9 mouse cellular contexts compared by ENCODE assay signal in genomic region chr19:6552302-6553028, GRCm38 (mm10). TPM values are rescaled to one million over a fixed set of nuclear protein-coding genes. Genes with fewer than 3 reads are reported as not detected.
A peak's percentile ranks its signal among the peaks of the same experiment; 100 is the strongest.
DNase-seq lines count a peak whose midpoint lies in the region; ATAC-seq and TF ChIP-seq lines count a peak whose summit lies in the region.
"Had no signal": no experiment of that assay in that cellular context is flagged by ENCODE, and none has a peak within 500 bp of the region (broad histone marks: within the 10 kb centered on the region; RNA-seq: fewer than 3 reads in every experiment).

No protein-coding gene starts in this region.

- no peak for TF ChIP-seq POLR2A in cerebellum, adult 2 months (IDR thresholded peaks at IDR 0.05; ENCODE audit: borderline replicate concordance, insufficient read depth, low read length)

- no peak overlapping the region for H3K9ac ChIP-seq in midbrain, embryonic 13.5 days (replicated peaks)
- no peak overlapping the region for H3K9ac ChIP-seq in midbrain, embryonic 15.5 days
- H3K9ac ChIP-seq in hindbrain, embryonic 16.5 days (ENCODE audit: low read depth, low read length): no peak overlapping the region
- no peak overlapping the region for H3K9ac ChIP-seq in lung, embryonic 14.5 days
- H3K9ac ChIP-seq: neural tube, embryonic 13.5 days had no signal

- 94% methylated on average over 4 of the region's 4 CpGs for WGBS in midbrain, embryonic 13.5 days
- WGBS in midbrain, embryonic 15.5 days: 89% methylated on average over 3 of the region's 4 CpGs
- WGBS in cerebellum, adult 2 months: 93% methylated on average over 4 of the region's 4 CpGs
- WGBS in hindbrain, embryonic 16.5 days: 88% methylated on average over 4 of the region's 4 CpGs
- whole genome bisulfite sequencing in lung, embryonic 14.5 days: 56% methylated on average over 4 of the region's 4 CpGs

- no peak overlapping the region for H3K4me3 ChIP-seq in midbrain, embryonic 13.5 days (replicated peaks)
- no peak overlapping the region for H3K4me3 ChIP-seq in midbrain, embryonic 15.5 days
- no peak overlapping the region for H3K4me3 ChIP-seq in cerebellum, adult 2 months (replicated peaks; ENCODE audit: insufficient read depth, low read depth, low read length)
- H3K4me3 ChIP-seq in hindbrain, embryonic 16.5 days (ENCODE audit: low read length): no peak overlapping the region
- no peak overlapping the region for H3K4me3 ChIP-seq in lung, embryonic 14.5 days (ENCODE audit: low read depth, low read length)
- H3K4me3 ChIP-seq: neural tube, embryonic 13.5 days had no signal

- 0 out of 2 replicates have a peak, but pooled peaks have one; percentile 40 for ATAC-seq in midbrain, embryonic 13.5 days
- no peak for ATAC-seq in midbrain, embryonic 15.5 days (replicated peaks)
- peak; percentile 46; the same call in 1 of the 2 replicates for ATAC-seq in hindbrain, embryonic 16.5 days
- ATAC-seq in lung, embryonic 14.5 days (ENCODE audit: insufficient read depth): no peak

- H3K27me3 ChIP-seq in midbrain, embryonic 13.5 days: no peaks in the 10 kb centered on the region
- H3K27me3 ChIP-seq in midbrain, embryonic 15.5 days (replicated peaks): no peaks in the 10 kb centered on the region
- H3K27me3 ChIP-seq in cerebellum, adult 2 months (ENCODE audit: control insufficient read depth, insufficient read depth, low read length): no peaks in the 10 kb centered on the region
- H3K27me3 ChIP-seq in hindbrain, embryonic 16.5 days (replicated peaks; ENCODE audit: control insufficient read depth, insufficient read depth, low read length): no peaks in the 10 kb centered on the region
- no peaks in the 10 kb centered on the region for H3K27me3 ChIP-seq in lung, embryonic 14.5 days (ENCODE audit: insufficient read depth, low read length)
- no peaks in the 10 kb centered on the region for H3K27me3 ChIP-seq in splenic B cell, adult 2 months (ENCODE audit: control insufficient read depth, insufficient read depth, low read length, poor library complexity, severe bottlenecking)
- H3K27me3 ChIP-seq: neural tube, embryonic 13.5 days had no signal

- peak; percentile 92 for TF ChIP-seq CTCF in cerebellum, adult 2 months (IDR thresholded peaks at IDR 0.05; ENCODE audit: borderline replicate concordance, insufficient read depth, low read depth, low read length)
- TF ChIP-seq CTCF in lung, embryonic 14.5 days (IDR thresholded peaks at IDR 0.05; ENCODE audit: low read depth): peak; percentile 63

- peaks cover 7% of the 10 kb centered on the region for H3K4me1 ChIP-seq in midbrain, embryonic 13.5 days (replicated peaks)
- H3K4me1 ChIP-seq in midbrain, embryonic 15.5 days: peaks cover 13% of the 10 kb centered on the region
- peaks cover 45% of the 10 kb centered on the region for H3K4me1 ChIP-seq in cerebellum, adult 2 months (ENCODE audit: control insufficient read depth, insufficient read depth, low read length)
- peaks cover 8% of the 10 kb centered on the region for H3K4me1 ChIP-seq in hindbrain, embryonic 16.5 days (ENCODE audit: control insufficient read depth, insufficient read depth, low read depth, low read length)
- H3K4me1 ChIP-seq in lung, embryonic 14.5 days (ENCODE audit: insufficient read depth): no peaks in the 10 kb centered on the region

- no peaks in the 10 kb centered on the region for H3K36me3 ChIP-seq in midbrain, embryonic 13.5 days
- H3K36me3 ChIP-seq in midbrain, embryonic 15.5 days (replicated peaks): no peaks in the 10 kb centered on the region
- H3K36me3 ChIP-seq in hindbrain, embryonic 16.5 days (ENCODE audit: control insufficient read depth, insufficient read depth, low read length): no peaks in the 10 kb centered on the region
- no peaks in the 10 kb centered on the region for H3K36me3 ChIP-seq in lung, embryonic 14.5 days (ENCODE audit: insufficient read depth)
- H3K36me3 ChIP-seq in splenic B cell, adult 2 months (ENCODE audit: control insufficient read depth, insufficient read depth, low read length, poor library complexity, severe bottlenecking): no peaks in the 10 kb centered on the region
- H3K36me3 ChIP-seq: neural tube, embryonic 13.5 days had no signal

- H3K4me2 ChIP-seq in midbrain, embryonic 13.5 days (replicated peaks): no peak overlapping the region
- no peak overlapping the region for H3K4me2 ChIP-seq in midbrain, embryonic 15.5 days
- no peak overlapping the region for H3K4me2 ChIP-seq in hindbrain, embryonic 16.5 days (ENCODE audit: low read length)
- H3K4me2 ChIP-seq in lung, embryonic 14.5 days: no peak overlapping the region
- H3K4me2 ChIP-seq: neural tube, embryonic 13.5 days had no signal

- peak; percentile 34 for DNase-seq in WW6 (ENCODE audit: low read depth, low spot score)
- peak; percentile 74 for DNase-seq in cerebellum, adult 2 months
- peak; percentile 23 for DNase-seq in lung, embryonic 14.5 days
- peak; percentile 85 for DNase-seq in splenic B cell, adult 2 months (ENCODE audit: low read depth, low spot score)

- H3K9me3 ChIP-seq in midbrain, embryonic 13.5 days: no peaks in the 10 kb centered on the region
- no peaks in the 10 kb centered on the region for H3K9me3 ChIP-seq in midbrain, embryonic 15.5 days
- no peaks in the 10 kb centered on the region for H3K9me3 ChIP-seq in hindbrain, embryonic 16.5 days (ENCODE audit: control insufficient read depth, low read length)
- no peaks in the 10 kb centered on the region for H3K9me3 ChIP-seq in lung, embryonic 14.5 days (ENCODE audit: low read depth, low read length)
- H3K9me3 ChIP-seq: neural tube, embryonic 13.5 days had no signal

- H3K27ac ChIP-seq in midbrain, embryonic 13.5 days: no peak overlapping the region
- H3K27ac ChIP-seq in midbrain, embryonic 15.5 days: no peak overlapping the region
- H3K27ac ChIP-seq in cerebellum, adult 2 months (ENCODE audit: insufficient read depth, low read length): no peak overlapping the region
- H3K27ac ChIP-seq in hindbrain, embryonic 16.5 days (ENCODE audit: low read depth, low read length): no peak overlapping the region
- no peak overlapping the region for H3K27ac ChIP-seq in lung, embryonic 14.5 days (ENCODE audit: low read depth)
- H3K27ac ChIP-seq: neural tube, embryonic 13.5 days had no signal

RNA-seq across cellular contexts. Expression of gene Slc22a12, which starts 9.6 kb away (rescaled TPM):
- polyA plus RNA-seq in midbrain, embryonic 13.5 days (2015; fragmentation: Nextera tagmentation; extraction: Ambion mirVana): 0.19 TPM in 1 of 2 replicates, not detected in the other
- 0.17 and 0.32 TPM in 2 replicates for polyA plus RNA-seq in midbrain, embryonic 15.5 days (2015; fragmentation: Nextera tagmentation; extraction: Ambion mirVana)
- 0.15 and 0.24 TPM in 2 replicates for polyA plus RNA-seq in cerebellum, adult 2 months (2012; rRNA removed)
- 0.14 TPM in 1 of 2 replicates, not detected in the other for polyA plus RNA-seq in hindbrain, embryonic 16.5 days (2015; fragmentation: Nextera tagmentation; extraction: Ambion mirVana)
- not detected in 2 replicates for polyA plus RNA-seq in lung, embryonic 14.5 days (2014; fragmentation: Nextera tagmentation; extraction: Ambion mirVana)
- polyA plus RNA-seq: heart, embryonic 14.5 days; neural tube, embryonic 13.5 days had no signal

Comparison
In these comparisons a context has a peak if more than half of its experiments do, and no peak if none do; other contexts are left out.
1. ATAC-seq: peak in midbrain, embryonic 13.5 days (single experiment) and hindbrain, embryonic 16.5 days (single experiment); none in midbrain, embryonic 15.5 days (single experiment) and lung, embryonic 14.5 days (single experiment).
2. DNase-seq: peak in every context shown above with its lines; median percentile 85 in splenic B cell, adult 2 months; 74 in cerebellum, adult 2 months; 34 in WW6; 23 in lung, embryonic 14.5 days.